Mouse (Mus musculus) kidney, postnatal 0 days (tissue): ENCODE measurements at regions not wholly inside any gene's neighbourhood (a gene's known extent, or its start where the extent isn't known, plus 50 kb on each side); places are given as distances from the start of the nearest gene placed in this dataset.
A peak's percentile ranks its signal among the peaks of the same experiment; 100 is the strongest.

Experiments
- ATAC-seq: fragments of 200-750 bp; cut with Nextera tagmentation; replicated peaks from 2 replicates; pipeline ENCODE4 v1.8.0; 2017; ENCODE audit warnings: low read depth, moderate number of reproducible peaks, moderate TSS enrichment, moderate library complexity; ENCODE audit not compliant: low FRiP score
- DNase-seq: peaks from one replicate; pipeline ENCODE4 v3.0.0-alpha.2; 2016; ENCODE audit warnings: low spot score
- H3K27ac ChIP-seq: fragments of 300-500 bp; sonication (generic); 2 replicates; pipeline ENCODE4 v1.5.1; 2014; ENCODE audit warnings: mild to moderate bottlenecking
- H3K27me3 ChIP-seq: fragments of 300-500 bp; sonication (generic); 2 replicates; pipeline ENCODE4 v1.6.1; 2014; ENCODE audit warnings: low read length, mixed read lengths; ENCODE audit not compliant: insufficient read depth
- H3K36me3 ChIP-seq: fragments of 300-500 bp; sonication (generic); 2 replicates; pipeline ENCODE4 v1.6.1; 2014; ENCODE audit warnings: low read length, mixed read lengths; ENCODE audit not compliant: insufficient read depth
- H3K4me1 ChIP-seq: fragments of 300-500 bp; sonication (generic); replicated peaks from 2 replicates; pipeline ENCODE4 v1.6.1; 2014; ENCODE audit warnings: antibody characterized with exemption, low read length, mixed read lengths; ENCODE audit not compliant: insufficient read depth
- H3K4me2 ChIP-seq: fragments of 300-500 bp; sonication (generic); 2 replicates; pipeline ENCODE4 v1.6.1; 2014; ENCODE audit warnings: mild to moderate bottlenecking, low read length, moderate library complexity, mixed read lengths
- H3K4me3 ChIP-seq: fragments of 300-500 bp; sonication (generic); replicated peaks from 2 replicates; pipeline ENCODE4 v1.5.1; 2014; ENCODE audit warnings: low read depth, low read length
- H3K9ac ChIP-seq: fragments of 300-500 bp; sonication (generic); 2 replicates; pipeline ENCODE4 v1.6.1; 2014; ENCODE audit warnings: low read depth, low read length
- H3K9me3 ChIP-seq: fragments of 300-500 bp; sonication (generic); replicated peaks from 2 replicates; pipeline ENCODE4 v1.6.1; 2016; ENCODE audit warnings: low read length, inconsistent platforms, mixed read lengths
- CTCF ChIP-seq: IDR thresholded peaks from 2 replicates; pipeline ENCODE4 v1.5.1; 2016; ENCODE audit warnings: antibody characterized with exemption, low read depth, mild to moderate bottlenecking, moderate library complexity
- WGBS: fragments of 180-500 bp; shearing (Covaris S2); extraction: QIAGEN DNeasy Blood & Tissue Kit; methylation state at CpG from one replicate; pipeline ENCODE4 v1.1.7; 2014; 5-methylcytosine and 5-hydroxymethylcytosine counted together
- microRNA counts: library from miRNA; unstranded; fragments of <30 nt; microRNA quantifications from one replicate; lab custom pipeline; 2015
- microRNA-seq: library from miRNA; unstranded; fragments of <30 nt; microRNA quantifications from one replicate; pipeline ENCODE4, GENCODE M21; 2016

DNA sequence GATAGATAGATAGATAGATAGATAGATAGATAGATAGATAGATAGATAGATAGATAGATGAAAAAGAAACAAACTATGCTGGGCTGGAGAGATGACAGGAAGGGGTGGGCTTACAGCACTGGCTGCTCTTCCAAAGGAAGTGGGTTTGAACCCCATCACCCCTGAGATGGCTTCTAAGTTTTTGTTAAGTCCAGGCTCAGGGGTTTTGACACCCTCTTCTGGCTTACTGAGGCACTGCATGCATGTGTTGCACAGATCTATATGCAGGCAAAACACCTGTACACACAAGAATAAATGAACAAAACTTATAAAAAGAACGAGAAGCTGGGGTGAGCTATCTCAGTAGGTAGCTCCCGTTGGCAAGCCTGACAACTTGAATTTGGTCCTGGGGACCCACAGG lies 55.5 kb upstream of the Jak1 start:
- TF ChIP-seq CTCF: peak; percentile 71
- no peaks in the 10 kb centered on the region for H3K27me3 ChIP-seq
- no peak overlapping the region for H3K9ac ChIP-seq
- 77% methylated on average over 2 of the region's 2 CpGs for WGBS
- DNase-seq (peak; percentile 41), ATAC-seq (no peak)
- no peak overlapping the region for H3K27ac ChIP-seq
- H3K9me3 ChIP-seq: no peaks in the 10 kb centered on the region
- H3K4me3 ChIP-seq: no peak overlapping the region
- no peak overlapping the region for H3K4me2 ChIP-seq
- H3K4me1 ChIP-seq: no peaks in the 10 kb centered on the region
- no peaks in the 10 kb centered on the region for H3K36me3 ChIP-seq

- Histone ChIP-seq H3K9ac (no peak overlapping the region), H3K9me3 (no peaks in the 10 kb centered on the region), H3K4me2 (no peak overlapping the region), H3K27me3 (no peaks in the 10 kb centered on the region), H3K27ac (no peak overlapping the region), H3K4me1 (no peaks in the 10 kb centered on the region), H3K36me3 (no peaks in the 10 kb centered on the region), H3K4me3 (no peak overlapping the region)
- WGBS: 84% methylated on average over 4 of the region's 4 CpGs
- DNase-seq (no peak), ATAC-seq (no peak)
- no peak for TF ChIP-seq CTCF
Observed at GRCm38 (mm10) chr4:101319681-101320220, 54.7 kb upstream of the Jak1 start.

DNA sequence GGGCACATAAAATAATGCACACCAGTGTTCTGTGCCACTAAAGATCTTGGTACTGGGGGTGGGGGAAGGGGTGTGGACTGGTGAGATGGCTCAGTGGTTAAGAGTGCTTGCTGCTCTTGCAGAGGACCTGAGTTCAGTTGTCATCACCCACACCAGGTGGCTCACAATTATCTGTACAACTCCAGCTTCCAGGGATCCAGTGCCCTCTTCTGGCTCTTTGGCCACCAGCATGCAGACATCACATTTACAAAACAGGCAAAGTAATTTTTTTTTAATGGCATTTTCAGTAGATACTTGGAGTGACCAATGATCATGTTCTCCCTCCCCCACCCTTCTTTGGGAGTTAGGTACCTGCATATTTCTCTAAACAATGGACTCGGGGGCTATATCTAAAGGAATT lies 53.8 kb upstream of the Jak1 start:
- H3K4me3 ChIP-seq: no peak overlapping the region
- ATAC-seq (no peak), DNase-seq (no peak)
- no peaks in the 10 kb centered on the region for H3K36me3 ChIP-seq
- no peaks in the 10 kb centered on the region for H3K9me3 ChIP-seq
- no peak overlapping the region for H3K9ac ChIP-seq
- H3K27me3 ChIP-seq: no peaks in the 10 kb centered on the region
- H3K4me2 ChIP-seq: no peak overlapping the region
- H3K27ac ChIP-seq: no peak overlapping the region
- TF ChIP-seq CTCF: peak; percentile 44
- 86% methylated on average over 1 of the region's 1 CpGs for WGBS
- no peaks in the 10 kb centered on the region for H3K4me1 ChIP-seq

GRCm38 (mm10) chr4:101316061-101316460 lies 51.0 kb upstream of the Jak1 start:
- Histone ChIP-seq H3K27me3 (no peaks in the 10 kb centered on the region), H3K9ac (no peak overlapping the region), H3K27ac (no peak overlapping the region), H3K36me3 (no peaks in the 10 kb centered on the region), H3K4me1 (no peaks in the 10 kb centered on the region), H3K4me2 (no peak overlapping the region), H3K9me3 (no peaks in the 10 kb centered on the region), H3K4me3 (no peak overlapping the region)
- DNase-seq (peak; percentile 65), ATAC-seq (no peak)
- WGBS: 59% methylated on average over 6 of the region's 6 CpGs
- TF ChIP-seq CTCF: no peak

MicroRNAs encoded in the stretch of these regions (microRNA counts, 519-probe panel; counts per million panel counts)
- microRNA mmu-miR-101a (lab: Ali Mortazavi, UCI): 3,307 counts per million, percentile 71 among the panel's probes with 10 or more counts

Small RNAs in the stretch of these regions (microRNA-seq; reads per million reads assigned to microRNA genes)
- gene Mir101a: 250 reads per million, percentile 61 among the genes with 10 or more reads in this experiment
